Mouse (Mus musculus) myocyte (in vitro differentiated cells): ENCODE data around the gene Prmt9.

Experiments
- CEBPB ChIP-seq: IDR thresholded peaks from 2 replicates; pipeline ENCODE4 v1.6.1; 2011; ENCODE audit warnings: mild to moderate bottlenecking, moderate library complexity; ENCODE audit not compliant: poor library complexity, insufficient read depth, severe bottlenecking
- MAX ChIP-seq: IDR thresholded peaks from one replicate; pipeline ENCODE4 v1.6.1; 2011; ENCODE audit warnings: low read depth, mild to moderate bottlenecking, control low read depth
- POLR2A ChIP-seq: IDR thresholded peaks from one replicate; pipeline ENCODE4 v1.6.1; 2011; ENCODE audit warnings: low read depth, mild to moderate bottlenecking, control low read depth, moderate library complexity; ENCODE audit not compliant: insufficient read length

DNA sequence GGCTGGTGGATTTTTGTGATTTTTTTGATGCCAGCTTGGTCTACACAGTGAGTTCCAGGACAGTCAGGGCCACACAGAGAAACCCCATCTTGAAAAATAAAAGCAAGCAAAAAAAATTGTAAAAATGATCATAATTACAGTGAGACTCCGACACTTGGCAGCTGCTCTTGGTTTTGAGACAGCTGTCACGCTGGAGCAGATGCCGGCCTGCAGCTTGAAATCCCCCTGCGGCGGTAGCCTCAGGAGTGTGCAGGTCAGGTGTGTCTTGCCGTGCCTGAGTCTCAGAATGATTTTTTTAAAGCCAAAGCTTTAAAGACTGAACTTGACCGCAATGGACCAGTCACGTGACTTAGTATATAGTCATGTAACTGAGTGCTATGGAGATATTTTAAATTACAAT is 23.1 kb upstream of the Prmt9 start:
- TF ChIP-seq CEBPB (no peak), MAX (no peak), POLR2A (no peak)
